Mouse (Mus musculus) intestine, embryonic 14.5 days (tissue): Measurements from ENCODE around the gene Strada. TPM values are rescaled to one million over a fixed set of nuclear protein-coding genes. Genes with fewer than 3 reads are reported as not detected.
A peak's percentile ranks its signal among the peaks of the same experiment; 100 is the strongest.
"Not testable (repeated sequence)": the region's sequence is repeated elsewhere in the genome, so short reads cannot be mapped to it uniquely, and the experiment has no call there.

ENCODE experiments used
- ATAC-seq: fragments of 200-750 bp; cut with Nextera tagmentation; replicated peaks from 2 replicates; pipeline ENCODE4 v1.8.0; 2017; ENCODE audit warnings: low read depth, moderate number of reproducible peaks, moderate TSS enrichment, moderate library complexity; ENCODE audit not compliant: low FRiP score, low TSS enrichment
- DNase-seq: peaks from one replicate; pipeline ENCODE4 v3.0.0-alpha.2; 2018; ENCODE audit warnings: low spot score
- H3K27ac ChIP-seq: fragments of 300-500 bp; sonication (generic); 2 replicates; pipeline ENCODE4 v1.5.1; 2014; ENCODE audit warnings: low read depth, mild to moderate bottlenecking, control low read depth
- H3K27me3 ChIP-seq: fragments of 300-500 bp; sonication (generic); replicated peaks from 2 replicates; pipeline ENCODE4 v1.6.1; 2014; ENCODE audit warnings: low read length, control low read depth; ENCODE audit not compliant: control insufficient read depth, insufficient read depth
- H3K36me3 ChIP-seq: fragments of 300-500 bp; sonication (generic); 2 replicates; pipeline ENCODE4 v1.6.1; 2014; ENCODE audit warnings: low read length, control low read depth; ENCODE audit not compliant: control insufficient read depth, insufficient read depth
- H3K4me1 ChIP-seq: fragments of 300-500 bp; sonication (generic); replicated peaks from 2 replicates; pipeline ENCODE4 v1.6.1; 2014; ENCODE audit warnings: low read length, control low read depth, mixed read lengths; ENCODE audit not compliant: control insufficient read depth, insufficient read depth
- H3K4me2 ChIP-seq: fragments of 300-500 bp; sonication (generic); 2 replicates; pipeline ENCODE4 v1.6.1; 2014; ENCODE audit warnings: low read length
- H3K4me3 ChIP-seq: fragments of 300-500 bp; sonication (generic); 2 replicates; pipeline ENCODE4 v1.5.1; 2014; ENCODE audit warnings: low read depth, low read length, control low read depth, mixed read lengths
- H3K9ac ChIP-seq: fragments of 300-500 bp; sonication (generic); 2 replicates; pipeline ENCODE4 v1.6.1; 2014; ENCODE audit warnings: mild to moderate bottlenecking, low read length
- H3K9me3 ChIP-seq: fragments of 300-500 bp; sonication (generic); 2 replicates; pipeline ENCODE4 v1.6.1; 2016; ENCODE audit warnings: low read length, control low read depth; ENCODE audit not compliant: control insufficient read depth
- WGBS: fragments of 180-500 bp; shearing (Covaris S2); extraction: QIAGEN DNeasy Blood & Tissue Kit; methylation state at CpG from one replicate; pipeline ENCODE4 v1.1.7; 2014; 5-methylcytosine and 5-hydroxymethylcytosine counted together
- polyA plus RNA-seq: library from polyadenylated mRNA; unstranded; fragments of >200 nt; fragmentation: Nextera tagmentation; extraction: Ambion mirVana; gene quantifications from 2 replicates; pipeline ENCODE4 v1.2.1, GENCODE M21; 2014

Strada gene
- polyA plus RNA-seq = 20.6 and 25.1 TPM in 2 replicates

DNA sequence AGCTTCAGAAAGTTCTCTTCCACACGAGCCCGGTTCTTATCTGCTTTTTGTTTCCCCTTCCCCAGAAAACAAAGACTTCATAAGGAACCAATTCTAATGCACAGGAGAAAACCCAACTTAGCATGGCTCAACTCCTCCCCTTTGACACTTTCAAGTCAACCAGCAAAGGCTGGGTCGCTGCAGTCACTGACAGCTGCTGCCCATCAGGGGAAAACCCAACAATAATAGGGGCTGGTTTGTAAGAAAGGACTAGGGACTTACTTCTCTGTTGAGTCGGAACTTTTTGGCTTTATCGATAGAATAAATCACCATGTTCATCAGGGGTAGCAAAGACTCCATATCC lies at the start of gene Strada:
Gene Strada (minus strand): TSS at position 46 of the 343 bp plus-strand sequence.
- H3K4me1 ChIP-seq = no peaks in the 10 kb centered on the region
- peaks cover 88% of the 10 kb centered on the region for H3K36me3 ChIP-seq

DNA sequence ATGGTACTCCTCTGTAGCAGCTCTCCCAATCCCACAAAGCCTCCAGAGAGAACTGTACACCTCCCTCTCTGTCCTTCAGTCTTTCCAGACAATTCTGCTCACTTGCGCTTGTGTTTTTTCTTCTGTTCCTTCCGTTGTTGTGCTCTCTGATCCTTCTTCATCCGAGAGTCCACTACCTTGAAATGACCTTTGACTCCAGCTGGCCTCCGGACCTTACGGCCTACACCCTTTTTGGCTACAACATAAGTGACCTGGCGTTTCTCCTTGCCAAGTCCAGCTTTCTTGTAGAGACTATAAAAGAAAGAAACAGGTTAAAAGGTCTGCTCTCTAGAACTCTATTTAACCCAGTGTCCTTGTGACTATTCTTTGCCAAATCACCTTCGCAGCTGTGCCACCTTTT lies 47.4 kb upstream of the Strada start:
- Histone ChIP-seq H3K27ac (no peak overlapping the region), H3K27me3 (no peaks in the 10 kb centered on the region), H3K4me3 (no peak overlapping the region), H3K4me2 (no peak overlapping the region), H3K36me3 (peaks cover 98% of the 10 kb centered on the region), H3K9ac (no peak overlapping the region), H3K9me3 (0 out of 2 replicates have a peak, but pooled peaks cover 3% of the 10 kb centered on the region), H3K4me1 (no peaks in the 10 kb centered on the region)
- DNase-seq = peak; percentile 42
- WGBS = 85% methylated on average over 7 of the region's 7 CpGs
- no peak for ATAC-seq

More for the DNA sequence above, at the start of gene Strada:
- Histone ChIP-seq H3K27me3 (no peaks in the 10 kb centered on the region), H3K9ac (no peak within 1 kb of the TSS), H3K27ac (no peak within 1 kb of the TSS), H3K4me2 (no peak within 1 kb of the TSS), H3K4me3 (no peak within 1 kb of the TSS), H3K9me3 (no peaks in the 10 kb centered on the region)
- no peak for ATAC-seq
- WGBS = 84% methylated on average over 5 of the region's 5 CpGs
- no peak for DNase-seq

DNA sequence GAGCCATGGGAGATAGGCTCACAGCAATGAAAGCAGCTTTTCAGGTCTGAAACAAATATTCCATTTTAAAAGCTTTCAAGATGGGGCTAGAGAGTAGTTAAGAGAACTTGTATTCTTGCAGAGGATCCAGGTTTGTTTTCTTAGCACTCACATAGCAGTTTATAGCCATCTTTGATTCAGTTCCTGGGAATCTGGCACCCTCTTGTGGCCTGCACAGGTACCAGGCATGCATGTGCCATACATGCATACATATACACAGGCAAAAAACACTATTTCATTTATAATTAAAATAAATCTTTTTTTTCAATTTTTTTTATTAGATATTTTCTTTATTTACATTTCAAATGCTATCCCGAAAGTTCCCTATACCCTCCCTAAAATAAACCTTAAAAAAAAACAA lies 44.9 kb upstream of the Strada start:
- Histone ChIP-seq H3K9me3 (0 out of 2 replicates have a peak, but pooled peaks cover 3% of the 10 kb centered on the region), H3K4me3 (no peak overlapping the region), H3K9ac (no peak overlapping the region), H3K4me2 (no peak overlapping the region), H3K27me3 (no peaks in the 10 kb centered on the region), H3K36me3 (peaks cover 100% of the 10 kb centered on the region), H3K4me1 (no peaks in the 10 kb centered on the region), H3K27ac (no peak overlapping the region)
- 95% methylated on average over 1 of the region's 1 CpGs for WGBS
- ATAC-seq (no peak), DNase-seq (peak; percentile 47)

DNA sequence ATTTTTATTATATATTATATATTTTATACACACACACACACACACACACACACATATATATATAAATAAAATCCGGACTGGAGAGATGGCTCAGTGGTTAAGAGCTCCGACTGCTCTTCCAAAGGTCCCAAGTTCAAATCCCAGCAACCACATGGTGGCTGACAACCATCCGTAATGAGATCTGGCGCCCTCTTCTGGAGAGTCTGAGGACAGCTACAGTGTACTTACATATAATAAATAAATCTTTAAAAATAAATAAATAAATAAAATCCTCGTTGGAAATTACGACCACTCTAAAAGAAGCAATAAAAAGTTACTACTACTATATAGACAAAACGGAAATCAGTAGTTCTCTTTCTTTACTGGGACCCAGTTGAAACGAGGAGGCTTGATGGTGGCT lies 32.0 kb upstream of the Strada start:
- WGBS = 77% methylated on average over 8 of the region's 8 CpGs
- not testable (repeated sequence) for H3K9ac ChIP-seq, ATAC-seq, H3K4me2 ChIP-seq, H3K4me3 ChIP-seq, H3K27me3 ChIP-seq, H3K4me1 ChIP-seq, H3K9me3 ChIP-seq, H3K27ac ChIP-seq, DNase-seq
- peaks cover 86% of the 10 kb centered on the region for H3K36me3 ChIP-seq

DNA sequence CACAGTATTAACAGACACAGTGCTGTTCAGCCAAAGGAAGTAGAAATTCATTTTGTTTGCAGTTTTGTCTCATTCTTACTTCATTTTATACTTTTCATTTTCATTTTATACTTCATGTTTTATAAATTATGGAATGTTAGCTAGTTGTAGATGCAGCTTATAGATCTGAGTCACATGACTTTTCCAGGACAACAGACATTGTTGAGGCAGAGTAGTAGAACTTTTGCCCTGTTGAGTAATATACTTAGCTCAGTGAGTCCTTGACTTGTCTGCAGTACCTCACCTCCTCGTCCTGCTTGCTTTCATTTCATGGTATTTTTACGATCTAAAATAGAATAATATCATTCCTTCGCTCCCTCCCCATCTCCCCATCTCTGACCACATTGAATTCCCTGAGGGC lies 18.6 kb upstream of the Strada start:
- peaks cover 17% of the 10 kb centered on the region for H3K4me1 ChIP-seq
- DNase-seq (no peak), ATAC-seq (no peak)
- no peak overlapping the region for H3K4me2 ChIP-seq
- H3K4me3 ChIP-seq = no peak overlapping the region
- peaks cover 19% of the 10 kb centered on the region for H3K36me3 ChIP-seq
- no peak overlapping the region for H3K9ac ChIP-seq
- no peaks in the 10 kb centered on the region for H3K9me3 ChIP-seq
- no peak overlapping the region for H3K27ac ChIP-seq
- WGBS = 92% methylated on average over 3 of the region's 3 CpGs
- H3K27me3 ChIP-seq = no peaks in the 10 kb centered on the region

DNA sequence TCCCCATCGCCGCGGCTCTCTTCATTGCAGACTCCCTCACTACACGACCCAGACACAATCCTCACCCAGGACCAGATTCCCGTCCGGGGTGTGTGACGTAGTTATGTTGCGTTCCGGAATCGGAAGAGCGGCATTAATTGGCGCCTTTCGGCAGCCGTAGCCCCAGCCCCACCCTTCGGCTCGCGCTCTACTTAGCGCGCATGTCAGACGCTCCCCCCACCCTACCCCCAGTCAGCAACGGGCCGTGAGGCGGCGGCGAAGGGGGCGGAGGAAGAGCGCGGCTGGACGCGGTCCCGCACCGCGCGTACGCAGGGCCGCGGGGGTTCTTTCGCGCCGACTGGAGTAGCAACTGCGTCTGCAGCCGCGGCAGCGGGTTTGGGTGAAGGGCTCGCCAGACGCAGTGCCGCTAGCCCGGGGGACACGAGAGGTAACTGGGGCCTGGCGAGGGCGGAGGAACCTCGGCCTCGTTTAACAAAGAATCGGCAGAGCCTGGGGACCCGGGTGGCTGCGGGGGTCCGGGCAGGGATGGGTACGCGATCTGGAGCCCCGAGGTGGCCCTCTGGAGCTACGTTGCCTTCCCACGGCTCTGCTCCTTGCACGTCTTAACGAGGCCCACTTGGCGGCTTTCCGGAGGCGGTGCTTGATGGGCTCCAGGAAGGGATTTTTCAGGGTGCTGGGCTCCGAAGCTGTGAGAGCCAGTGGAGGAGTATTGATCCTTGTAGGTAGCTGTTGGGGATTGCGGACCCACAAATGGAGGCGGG lies 14.9 kb upstream of the Strada start, which contains the start of gene Ddx42:
Gene Ddx42 (plus strand): TSS at position 197 of the 761 bp plus-strand sequence.
- peaks cover 11% of the 10 kb centered on the region for H3K36me3 ChIP-seq
- no peaks in the 10 kb centered on the region for H3K9me3 ChIP-seq
- H3K9ac ChIP-seq = peak within 1 kb of the TSS; percentile 97
- peak; percentile 94 for ATAC-seq
- peak within 1 kb of the TSS; percentile 82 for H3K4me2 ChIP-seq
- no peak for DNase-seq
- H3K4me3 ChIP-seq = peak within 1 kb of the TSS; percentile 95
- no peaks in the 10 kb centered on the region for H3K27me3 ChIP-seq
- WGBS = under 1% methylated on average over 70 of the region's 70 CpGs
- peaks cover 23% of the 10 kb centered on the region for H3K4me1 ChIP-seq
- peak within 1 kb of the TSS; percentile 97 for H3K27ac ChIP-seq

DNA sequence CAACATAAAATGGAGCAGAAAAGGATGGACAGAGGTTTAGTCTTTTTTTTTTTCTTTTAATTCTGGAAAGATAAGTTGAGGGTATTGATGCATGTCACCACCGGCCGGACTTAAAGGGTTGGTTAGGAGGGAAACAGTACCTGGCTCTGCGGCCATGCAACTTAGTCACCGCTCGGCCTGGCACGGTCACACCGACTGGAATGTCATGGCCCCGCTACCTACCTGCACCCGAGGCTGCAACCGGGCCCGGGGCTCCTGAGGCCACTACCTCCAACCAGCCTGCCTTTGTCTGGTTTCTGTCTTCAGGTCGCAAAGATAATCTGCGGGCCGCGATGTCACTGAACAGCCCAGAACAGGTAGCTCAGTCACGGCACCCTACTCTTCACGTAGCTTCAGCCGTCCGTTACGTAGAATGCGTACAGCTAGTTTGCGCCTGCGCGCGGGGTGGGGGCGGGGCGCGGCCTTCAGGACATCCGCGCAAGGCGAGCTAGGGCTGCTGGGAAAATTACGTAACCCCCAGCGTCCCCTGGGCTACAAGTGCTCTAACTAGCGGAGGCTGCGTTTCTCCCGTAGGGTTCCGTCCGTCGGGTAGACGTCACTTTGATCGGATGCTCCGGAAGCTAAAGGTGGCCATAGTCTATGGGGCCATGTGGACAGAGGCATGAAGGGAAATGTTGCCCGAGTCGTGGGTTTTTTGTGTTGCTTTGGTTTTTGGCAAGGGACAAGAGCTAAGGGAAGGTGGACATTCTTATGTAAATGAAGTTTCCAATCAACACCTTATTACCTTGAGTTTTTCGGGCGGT lies 14.2 kb upstream of the Strada start, which contains the start of gene Ccdc47:
Gene Ccdc47 (minus strand): TSS at position 418 of the 803 bp plus-strand sequence.
- peaks cover 23% of the 10 kb centered on the region for H3K4me1 ChIP-seq
- H3K9ac ChIP-seq = peak within 1 kb of the TSS; percentile 97
- peaks cover 18% of the 10 kb centered on the region for H3K36me3 ChIP-seq
- WGBS = under 1% methylated on average over 46 of the region's 46 CpGs
- H3K4me2 ChIP-seq = peak within 1 kb of the TSS; percentile 82
- H3K4me3 ChIP-seq = peak within 1 kb of the TSS; percentile 95
- ATAC-seq (peak; percentile 97), DNase-seq (peak; percentile 95)
- H3K27me3 ChIP-seq = no peaks in the 10 kb centered on the region
- no peaks in the 10 kb centered on the region for H3K9me3 ChIP-seq
- peak within 1 kb of the TSS; percentile 97 for H3K27ac ChIP-seq

DNA sequence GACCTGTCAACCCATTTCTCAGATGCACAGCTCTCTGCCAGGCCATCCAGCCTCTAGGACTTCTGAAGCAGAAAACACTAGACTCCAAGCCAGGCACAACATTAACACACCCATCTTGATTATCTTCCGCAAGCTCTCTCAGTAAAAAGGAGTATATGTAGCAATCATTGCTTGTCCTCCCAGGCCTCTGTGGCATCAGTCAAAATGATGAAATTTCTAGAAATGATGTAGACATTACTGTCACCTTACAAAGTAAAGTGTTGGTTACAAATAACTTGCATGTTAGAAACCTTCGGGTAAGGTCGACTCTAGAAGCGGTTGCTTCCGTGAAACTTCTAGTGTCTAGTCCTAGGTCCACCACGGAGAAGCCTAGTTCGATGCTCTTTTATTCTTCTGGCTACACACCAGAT lies 13.5 kb upstream of the Strada start:
- Histone ChIP-seq H3K4me3 (peak overlapping the region; percentile 95), H3K4me2 (peak overlapping the region; percentile 82), H3K27ac (peak overlapping the region; percentile 97), H3K9me3 (no peaks in the 10 kb centered on the region), H3K27me3 (no peaks in the 10 kb centered on the region), H3K36me3 (peaks cover 24% of the 10 kb centered on the region), H3K9ac (peak overlapping the region; percentile 97), H3K4me1 (peaks cover 23% of the 10 kb centered on the region)
- ATAC-seq (no peak), DNase-seq (no peak)
- 28% methylated on average over 7 of the region's 7 CpGs for WGBS
